Mouse (Mus musculus) MEL (cell line): ENCODE data around the gene Camta1.

ENCODE experiments used
- EP300 ChIP-seq, 2 experiments: IDR thresholded peaks; 2 replicates each; pipeline ENCODE4 v1.6.1; 2011; ENCODE audit warnings: improper control_type of control experiment in 2 of 2, low read length in 2 of 2, low read depth in 1 of 2, mild to moderate bottlenecking in 1 of 2
- MAFK ChIP-seq: IDR thresholded peaks from 2 replicates; pipeline ENCODE4 v1.6.1; 2011; ENCODE audit warnings: low read depth, mild to moderate bottlenecking, low read length, improper control_type of control experiment, borderline replicate concordance
- RCOR1 ChIP-seq: IDR thresholded peaks from 2 replicates; pipeline ENCODE4 v1.6.1; 2012; ENCODE audit warnings: low read depth, mild to moderate bottlenecking, inconsistent platforms, low read length, improper control_type of control experiment
- UBTF ChIP-seq: IDR thresholded peaks from 2 replicates; pipeline ENCODE4 v1.6.1; 2012; ENCODE audit warnings: low read depth, mild to moderate bottlenecking, inconsistent platforms, low read length, improper control_type of control experiment, moderate library complexity, borderline replicate concordance; ENCODE audit not compliant: insufficient read depth
- ZC3H11A ChIP-seq: IDR thresholded peaks from 2 replicates; pipeline ENCODE4 v1.6.1; 2012; ENCODE audit warnings: low read depth, mild to moderate bottlenecking, inconsistent platforms, low read length, improper control_type of control experiment

DNA sequence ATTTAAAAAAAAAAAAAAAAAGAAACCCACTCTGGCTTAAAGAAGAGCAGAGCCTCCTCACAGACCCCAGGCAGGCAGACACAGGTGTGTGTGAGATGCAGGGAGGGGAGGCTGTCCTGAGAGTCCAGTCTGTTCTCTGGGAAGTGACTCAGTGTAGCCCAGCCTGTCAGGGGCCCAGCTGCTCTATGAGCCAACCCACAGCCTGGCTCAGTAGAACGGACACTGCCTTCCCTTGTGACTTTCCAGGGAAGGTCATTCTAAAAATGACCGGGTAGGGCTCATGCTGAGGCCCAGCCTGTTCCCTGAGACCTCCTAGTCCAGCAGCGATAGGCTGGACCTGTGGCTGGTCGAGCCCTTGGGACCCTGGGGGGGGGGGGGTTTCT, 667.0 kb downstream of the Camta1 start:
- TF ChIP-seq RCOR1 (no peak), MAFK (no peak), EP300 (IDR thresholded peaks at IDR 0.05; ENCODE audit: low read depth in 1 of 2, low read length in 2 of 2) (no peak), ZC3H11A (no peak), UBTF (no peak)
